Mouse (Mus musculus): ENCODE measurements around the gene Gatad2b. TPM values are rescaled to one million over a fixed set of nuclear protein-coding genes. Genes with fewer than 3 reads are reported as not detected.
"Not testable (repeated sequence)": the region's sequence is repeated elsewhere in the genome, so short reads cannot be mapped to it uniquely, and the experiment has no call there.

Gatad2b gene
- polyA plus RNA-seq, 1 experiment: 33.3 TPM

DNA sequence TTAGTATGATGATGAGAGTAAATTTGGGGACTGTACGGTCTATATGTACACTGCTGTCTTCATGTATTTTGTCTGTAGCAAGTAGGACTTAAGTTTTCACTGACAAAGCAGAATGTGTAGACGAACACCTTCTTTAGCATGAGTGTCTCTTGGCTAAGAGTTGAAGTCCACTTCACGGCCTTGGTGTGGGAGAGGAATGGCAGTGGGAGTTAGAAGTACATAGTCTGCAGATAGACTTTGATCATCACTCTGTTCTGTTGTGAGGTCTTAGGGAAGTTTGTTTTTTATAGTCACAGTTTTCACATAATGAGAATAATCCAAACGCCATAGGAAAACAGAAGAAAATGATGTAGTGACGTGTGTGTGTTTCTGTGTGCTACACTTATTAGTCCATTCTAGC, 39.5 kb downstream of the Gatad2b start:
- WGBS: 74% methylated on average over 5 of the region's 5 CpGs
- TF ChIP-seq POLR2A (IDR thresholded peaks at IDR 0.05; ENCODE audit: borderline replicate concordance, insufficient read depth, low read length): no peak
- TF ChIP-seq CTCF (IDR thresholded peaks at IDR 0.05; ENCODE audit: borderline replicate concordance, insufficient read depth, low read depth, low read length): no peak

DNA sequence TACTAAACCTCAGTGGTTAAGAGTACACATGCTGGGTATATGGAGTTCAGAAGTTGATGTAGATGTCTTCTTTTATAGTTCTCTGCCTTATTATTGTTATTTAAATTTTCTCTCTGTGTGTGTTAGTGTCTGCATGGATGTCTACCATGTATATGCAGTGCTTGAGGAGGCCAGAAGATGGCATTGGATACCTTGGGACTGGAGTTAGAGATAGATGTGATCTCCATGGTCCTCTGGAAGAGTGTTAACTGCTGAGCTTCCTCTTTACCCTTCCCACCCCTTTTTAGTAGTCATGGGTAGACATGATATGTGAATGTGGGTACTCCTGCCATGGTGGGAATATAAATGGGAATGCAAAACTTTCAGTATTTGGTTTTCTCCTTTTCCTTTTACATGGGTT, 42.5 kb downstream of the Gatad2b start:
- TF ChIP-seq POLR2A (IDR thresholded peaks at IDR 0.05; ENCODE audit: borderline replicate concordance, insufficient read depth, low read length): no peak
- TF ChIP-seq CTCF (IDR thresholded peaks at IDR 0.05; ENCODE audit: borderline replicate concordance, insufficient read depth, low read depth, low read length): no peak

More for the DNA sequence above, 39.5 kb downstream of the Gatad2b start:
- no peaks in the 10 kb centered on the region for H3K27me3 ChIP-seq (ENCODE audit: control insufficient read depth, insufficient read depth, low read length)
- no peak for DNase-seq
- H3K4me3 ChIP-seq (replicated peaks; ENCODE audit: insufficient read depth, low read depth, low read length): no peak overlapping the region
- no peaks in the 10 kb centered on the region; the same call in 1 of the 2 replicates for H3K4me1 ChIP-seq (ENCODE audit: control insufficient read depth, insufficient read depth, low read length)
- H3K27ac ChIP-seq (ENCODE audit: insufficient read depth, low read length): no peak overlapping the region

DNA sequence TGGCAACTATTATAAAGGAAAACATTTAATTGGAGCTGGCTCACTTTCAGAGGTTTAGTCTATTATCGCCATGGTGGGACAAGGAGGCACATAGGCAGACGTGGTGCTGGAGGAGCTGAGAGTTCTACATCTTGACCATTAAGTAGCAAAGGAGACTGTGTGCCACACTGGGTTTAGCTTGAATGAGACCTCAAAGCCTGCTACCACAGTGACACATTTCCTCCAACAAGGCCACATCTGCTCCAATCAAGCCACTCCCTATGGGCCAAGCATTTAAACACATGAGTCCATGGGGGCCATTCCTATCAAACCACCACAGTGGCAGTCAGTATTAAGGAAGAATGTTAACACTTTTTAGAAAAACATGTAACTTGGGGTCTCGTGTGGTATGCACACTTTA, 45.2 kb downstream of the Gatad2b start:
- no peak for DNase-seq
- Histone ChIP-seq H3K4me1 (ENCODE audit: control insufficient read depth, insufficient read depth, low read length) (peaks cover 4% of the 10 kb centered on the region), H3K4me3 (replicated peaks; ENCODE audit: insufficient read depth, low read depth, low read length) (no peak overlapping the region), H3K27me3 (ENCODE audit: control insufficient read depth, insufficient read depth, low read length) (no peaks in the 10 kb centered on the region), H3K27ac (ENCODE audit: insufficient read depth, low read length) (no peak overlapping the region)
- TF ChIP-seq CTCF (IDR thresholded peaks at IDR 0.05; ENCODE audit: borderline replicate concordance, insufficient read depth, low read depth, low read length) (no peak), POLR2A (IDR thresholded peaks at IDR 0.05; ENCODE audit: borderline replicate concordance, insufficient read depth, low read length) (no peak)
- 44% methylated on average over 3 of the region's 3 CpGs for WGBS

More for the DNA sequence above, 42.5 kb downstream of the Gatad2b start:
- Histone ChIP-seq H3K4me3 (replicated peaks; ENCODE audit: insufficient read depth, low read depth, low read length) (no peak overlapping the region), H3K4me1 (ENCODE audit: control insufficient read depth, insufficient read depth, low read length) (peaks cover 4% of the 10 kb centered on the region), H3K27ac (ENCODE audit: insufficient read depth, low read length) (no peak overlapping the region), H3K27me3 (ENCODE audit: control insufficient read depth, insufficient read depth, low read length) (no peaks in the 10 kb centered on the region)
- no peak for DNase-seq

DNA sequence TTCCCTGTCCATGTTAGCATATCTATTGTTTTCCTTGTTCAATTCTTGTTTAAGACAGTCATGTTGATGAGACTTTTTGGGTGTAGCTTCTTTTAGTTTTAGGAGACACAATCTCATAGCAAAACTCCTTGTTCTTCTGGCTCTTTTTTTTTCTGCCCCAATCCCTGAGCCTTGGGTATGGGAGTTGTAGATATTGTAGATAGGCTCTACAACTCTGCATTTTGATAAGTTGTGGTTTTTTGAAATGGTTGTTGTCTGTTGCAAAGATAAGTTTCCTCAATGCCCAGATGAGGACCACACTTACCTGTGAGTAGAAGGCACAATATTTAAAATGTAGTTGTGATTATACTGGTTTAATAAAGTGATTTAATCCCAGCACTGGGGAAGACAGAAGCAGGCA, 47.2 kb downstream of the Gatad2b start:
- H3K27me3 ChIP-seq (ENCODE audit: control insufficient read depth, insufficient read depth, low read length): no peaks in the 10 kb centered on the region
- H3K27ac ChIP-seq (ENCODE audit: insufficient read depth, low read length): no peak overlapping the region
- no peak for DNase-seq
- no peak overlapping the region for H3K4me3 ChIP-seq (replicated peaks; ENCODE audit: insufficient read depth, low read depth, low read length)
- peaks cover 4% of the 10 kb centered on the region; the same call in 1 of the 2 replicates for H3K4me1 ChIP-seq (ENCODE audit: control insufficient read depth, insufficient read depth, low read length)
- TF ChIP-seq CTCF (IDR thresholded peaks at IDR 0.05; ENCODE audit: borderline replicate concordance, insufficient read depth, low read depth, low read length) (no peak), POLR2A (IDR thresholded peaks at IDR 0.05; ENCODE audit: borderline replicate concordance, insufficient read depth, low read length) (no peak)

DNA sequence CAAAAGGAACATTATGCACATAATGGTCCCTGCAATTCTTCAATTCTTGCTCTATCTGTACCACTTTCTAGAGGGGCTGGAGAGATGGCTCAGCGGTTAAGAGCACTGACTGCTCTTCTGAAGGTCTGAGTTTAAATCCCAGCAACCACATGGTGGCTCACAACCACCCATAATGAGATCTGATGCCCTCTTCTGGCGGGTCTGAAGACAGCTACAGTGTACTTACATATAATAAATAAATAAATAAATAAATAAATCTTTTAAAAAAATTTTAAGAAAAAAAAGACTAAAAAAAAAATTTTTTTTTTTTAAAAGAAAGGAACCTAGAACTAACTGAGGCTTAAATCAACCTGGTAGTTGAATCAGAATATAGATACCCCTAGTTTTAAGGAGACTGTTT, 49.9 kb downstream of the Gatad2b start:
- H3K4me1 ChIP-seq (ENCODE audit: control insufficient read depth, insufficient read depth, low read length); H3K27me3 ChIP-seq (ENCODE audit: control insufficient read depth, insufficient read depth, low read length); DNase-seq; H3K4me3 ChIP-seq (replicated peaks; ENCODE audit: insufficient read depth, low read depth, low read length); H3K27ac ChIP-seq (ENCODE audit: insufficient read depth, low read length): not testable (repeated sequence)
- 74% methylated on average over 2 of the region's 2 CpGs for WGBS

DNA sequence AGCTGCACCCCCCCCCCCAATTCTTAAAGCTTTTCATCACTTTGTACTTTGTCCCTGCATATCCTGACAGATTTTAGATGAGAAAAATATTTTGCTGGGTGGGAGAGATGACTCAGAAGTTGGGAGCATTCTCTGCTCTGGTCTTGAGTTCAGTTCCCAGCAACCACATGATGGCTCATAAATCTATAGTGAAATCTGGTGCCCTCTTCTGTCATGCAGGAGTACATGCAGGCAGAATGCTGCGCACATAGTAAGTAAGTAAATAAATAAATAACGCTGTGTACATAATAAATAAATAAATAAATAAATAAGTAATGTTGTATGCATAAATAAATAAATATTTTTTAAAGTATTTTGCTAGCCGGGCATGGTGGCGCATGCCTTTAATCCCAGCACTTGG, 54.9 kb downstream of the Gatad2b start:
- TF ChIP-seq CTCF (IDR thresholded peaks at IDR 0.05; ENCODE audit: borderline replicate concordance, insufficient read depth, low read depth, low read length): no peak
- TF ChIP-seq POLR2A (IDR thresholded peaks at IDR 0.05; ENCODE audit: borderline replicate concordance, insufficient read depth, low read length): no peak
- H3K4me1 ChIP-seq (ENCODE audit: control insufficient read depth, insufficient read depth, low read length): no peaks in the 10 kb centered on the region
- no peak overlapping the region for H3K4me3 ChIP-seq (replicated peaks; ENCODE audit: insufficient read depth, low read depth, low read length)
- DNase-seq: no peak
- WGBS: 97% methylated on average over 4 of the region's 4 CpGs
- H3K27ac ChIP-seq (ENCODE audit: insufficient read depth, low read length): no peak overlapping the region
- no peaks in the 10 kb centered on the region for H3K27me3 ChIP-seq (ENCODE audit: control insufficient read depth, insufficient read depth, low read length)

DNA sequence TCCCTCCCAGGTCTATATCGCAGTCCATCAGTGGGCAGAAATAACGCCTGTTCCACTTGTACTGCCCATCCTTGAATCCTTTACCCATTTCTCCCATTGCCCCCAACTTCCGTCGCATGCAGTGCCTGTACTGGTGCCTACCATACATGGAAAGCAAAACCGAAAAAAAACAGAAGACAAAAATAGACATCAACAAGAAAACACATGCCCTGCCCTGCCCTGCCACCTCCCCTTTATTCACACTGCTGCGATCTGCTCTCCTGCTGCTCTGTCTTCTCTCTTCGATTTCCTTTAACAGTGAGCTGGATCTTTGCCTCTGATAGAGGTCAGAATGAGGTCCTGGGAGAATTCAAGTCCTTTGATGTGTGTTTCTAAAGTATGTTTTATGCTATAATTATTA, 65.0 kb downstream of the Gatad2b start:
- H3K4me1 ChIP-seq (ENCODE audit: control insufficient read depth, insufficient read depth, low read length): no peaks in the 10 kb centered on the region
- H3K27ac ChIP-seq (ENCODE audit: insufficient read depth, low read length): no peak overlapping the region
- H3K4me3 ChIP-seq (replicated peaks; ENCODE audit: insufficient read depth, low read depth, low read length): no peak overlapping the region
- DNase-seq: no peak
- no peak for TF ChIP-seq CTCF (IDR thresholded peaks at IDR 0.05; ENCODE audit: borderline replicate concordance, insufficient read depth, low read depth, low read length)
- TF ChIP-seq POLR2A (IDR thresholded peaks at IDR 0.05; ENCODE audit: borderline replicate concordance, insufficient read depth, low read length): no peak
- H3K27me3 ChIP-seq (ENCODE audit: control insufficient read depth, insufficient read depth, low read length): no peaks in the 10 kb centered on the region
- 75% methylated on average over 7 of the region's 7 CpGs for WGBS

DNA sequence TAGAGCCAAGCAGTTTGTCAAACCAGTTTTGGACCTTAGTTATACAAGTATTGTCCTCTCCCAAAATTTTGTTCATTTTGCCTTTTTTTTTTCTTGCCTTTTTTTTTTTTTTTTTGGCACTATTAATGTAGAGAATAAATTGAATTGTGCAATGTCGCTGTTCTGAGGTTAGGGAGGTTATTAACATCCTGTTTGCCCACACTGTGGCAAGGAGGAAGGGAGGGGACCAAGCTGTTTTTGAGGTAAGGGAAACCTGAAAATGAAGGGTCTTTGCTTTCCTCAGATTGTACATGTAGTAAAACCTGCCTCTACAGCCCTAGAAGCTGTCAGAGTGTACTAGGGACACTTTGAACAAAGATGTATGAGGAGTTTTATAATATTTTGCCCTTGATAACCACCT, 66.3 kb downstream of the Gatad2b start:
- no peaks in the 10 kb centered on the region for H3K27me3 ChIP-seq (ENCODE audit: control insufficient read depth, insufficient read depth, low read length)
- WGBS: 80% methylated on average over 1 of the region's 1 CpGs
- DNase-seq: no peak
- TF ChIP-seq CTCF (IDR thresholded peaks at IDR 0.05; ENCODE audit: borderline replicate concordance, insufficient read depth, low read depth, low read length): no peak
- TF ChIP-seq POLR2A (IDR thresholded peaks at IDR 0.05; ENCODE audit: borderline replicate concordance, insufficient read depth, low read length): no peak
- H3K4me1 ChIP-seq (ENCODE audit: control insufficient read depth, insufficient read depth, low read length): no peaks in the 10 kb centered on the region
- H3K27ac ChIP-seq (ENCODE audit: insufficient read depth, low read length): no peak overlapping the region
- H3K4me3 ChIP-seq (replicated peaks; ENCODE audit: insufficient read depth, low read depth, low read length): no peak overlapping the region

DNA sequence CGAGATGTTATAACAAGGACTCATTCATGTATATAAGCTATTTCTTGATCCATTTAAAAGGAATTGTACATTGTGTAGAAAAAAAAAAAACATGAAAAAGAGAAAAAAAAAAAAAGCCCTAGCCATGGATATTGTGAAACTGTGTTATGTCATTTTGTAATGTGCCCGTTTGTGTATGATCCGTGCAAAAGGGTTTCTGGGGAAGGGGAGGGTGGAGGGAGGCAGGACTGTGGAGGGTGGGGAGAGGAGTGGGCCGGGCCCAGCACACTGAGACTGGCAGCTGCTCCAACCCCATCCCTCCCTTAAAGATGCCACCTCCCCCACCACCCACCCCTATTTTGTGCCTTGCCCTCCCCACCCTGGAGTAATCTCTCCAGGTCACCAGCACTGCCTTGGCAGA, 68.5 kb downstream of the Gatad2b start:
- Histone ChIP-seq H3K27ac (ENCODE audit: insufficient read depth, low read length) (no peak overlapping the region), H3K4me3 (replicated peaks; ENCODE audit: insufficient read depth, low read depth, low read length) (no peak overlapping the region), H3K4me1 (ENCODE audit: control insufficient read depth, insufficient read depth, low read length) (no peaks in the 10 kb centered on the region), H3K27me3 (ENCODE audit: control insufficient read depth, insufficient read depth, low read length) (no peaks in the 10 kb centered on the region)
- 75% methylated on average over 4 of the region's 4 CpGs for WGBS
- DNase-seq: no peak
- no peak for TF ChIP-seq POLR2A (IDR thresholded peaks at IDR 0.05; ENCODE audit: borderline replicate concordance, insufficient read depth, low read length)
- no peak for TF ChIP-seq CTCF (IDR thresholded peaks at IDR 0.05; ENCODE audit: borderline replicate concordance, insufficient read depth, low read depth, low read length)
